ENCODE assay signal across 13 mouse cellular contexts in the genomic region with DNA sequence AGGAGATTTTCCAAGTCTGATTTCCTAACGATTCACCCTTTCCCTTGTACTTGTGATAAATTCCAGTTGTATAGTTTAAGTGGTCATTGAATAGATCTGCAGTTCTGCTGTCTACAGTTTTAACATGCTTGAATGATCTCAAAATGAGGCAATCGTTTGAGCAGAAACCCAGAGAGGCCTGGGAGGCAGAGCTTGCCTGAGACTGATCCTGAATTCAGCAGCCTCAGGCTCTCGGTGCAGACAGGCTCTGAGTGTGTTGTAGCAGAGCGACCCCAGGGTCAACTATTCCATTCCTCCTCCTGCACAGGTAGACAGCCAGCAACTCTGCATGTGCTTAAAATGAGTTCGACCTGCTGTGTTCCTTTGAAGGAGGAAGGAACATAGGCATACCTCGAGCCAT.
A peak's percentile ranks its signal among the peaks of the same experiment; 100 is the strongest.
DNase-seq lines count a peak whose midpoint lies in the region; ATAC-seq and TF ChIP-seq lines count a peak whose summit lies in the region.
"Had no signal": no experiment of that assay in that cellular context is flagged by ENCODE, and none has a peak within 500 bp of the region (broad histone marks: within the 10 kb centered on the region; RNA-seq: fewer than 3 reads in every experiment).

No protein-coding gene starts in this region.

- no peak overlapping the region for H3K27ac ChIP-seq in kidney, adult 2 months (ENCODE audit: insufficient read depth, low read depth, low read length)
- peak overlapping the region; percentile 32; the same call in 1 of the 2 replicates for H3K27ac ChIP-seq in midbrain, embryonic 14.5 days (replicated peaks; ENCODE audit: low read depth, low read length)
- no peak overlapping the region for H3K27ac ChIP-seq in midbrain, embryonic 15.5 days
- H3K27ac ChIP-seq in hindbrain, embryonic 14.5 days: peak overlapping the region; percentile 3; the same call in 1 of the 2 replicates
- H3K27ac ChIP-seq: heart, embryonic 10.5 days; lung, embryonic 15.5 days had no signal

- no peak for TF ChIP-seq POLR2A in kidney, adult 2 months (IDR thresholded peaks at IDR 0.05; ENCODE audit: low read depth, low read length)

- DNase-seq in kidney, adult 2 months: peak; percentile 3
- DNase-seq in kidney, adult 9 months: no peak
- DNase-seq in midbrain, embryonic 14.5 days: peak; percentile 34
- no peak for DNase-seq in hindbrain, embryonic 14.5 days (ENCODE audit: low spot score)
- no peak for DNase-seq in ovary, postnatal 36 days (ENCODE audit: low spot score)
- DNase-seq: adrenal gland, adult 8-10 months; cerebellum, adult 18-20 months; gastrocnemius, postnatal 25 days; right cerebral cortex, postnatal 4 days had no signal

- no peak for TF ChIP-seq CTCF in kidney, adult 2 months (conservative IDR thresholded peaks at IDR 0.05; ENCODE audit: insufficient read depth, insufficient read length, low read depth, low read length)

- ATAC-seq in midbrain, embryonic 14.5 days (ENCODE audit: low FRiP score, low TSS enrichment): no peak
- ATAC-seq in midbrain, embryonic 15.5 days (replicated peaks): no peak
- ATAC-seq in hindbrain, embryonic 14.5 days (ENCODE audit: low FRiP score): no peak
- ATAC-seq in erythroblast, adult 5-6 weeks (replicated peaks; ENCODE audit: low FRiP score, poor library complexity, severe bottlenecking): no peak

- no peak overlapping the region for H3K9ac ChIP-seq in midbrain, embryonic 14.5 days (replicated peaks; ENCODE audit: low read length)
- H3K9ac ChIP-seq in midbrain, embryonic 15.5 days: no peak overlapping the region
- no peak overlapping the region for H3K9ac ChIP-seq in hindbrain, embryonic 14.5 days
- H3K9ac ChIP-seq: lung, embryonic 15.5 days had no signal

- H3K4me1 ChIP-seq in kidney, adult 2 months (ENCODE audit: control insufficient read depth, insufficient read depth, low read length): peaks cover 4% of the 10 kb centered on the region; the same call in 1 of the 2 replicates
- H3K4me1 ChIP-seq in midbrain, embryonic 14.5 days (ENCODE audit: control insufficient read depth, insufficient read depth, low read length): peaks cover 4% of the 10 kb centered on the region; the same call in 1 of the 2 replicates
- H3K4me1 ChIP-seq in midbrain, embryonic 15.5 days: peaks cover 10% of the 10 kb centered on the region; the same call in 1 of the 2 replicates
- H3K4me1 ChIP-seq in hindbrain, embryonic 14.5 days (replicated peaks; ENCODE audit: control insufficient read depth, insufficient read depth, low read length): peaks cover 7% of the 10 kb centered on the region; the same call in 1 of the 2 replicates
- H3K4me1 ChIP-seq: heart, embryonic 10.5 days; lung, embryonic 15.5 days had no signal

- H3K27me3 ChIP-seq in kidney, adult 2 months (replicated peaks; ENCODE audit: control insufficient read depth, insufficient read depth, low read length): no peaks in the 10 kb centered on the region
- H3K27me3 ChIP-seq in midbrain, embryonic 14.5 days (ENCODE audit: control insufficient read depth, insufficient read depth, low read length): no peaks in the 10 kb centered on the region
- no peaks in the 10 kb centered on the region for H3K27me3 ChIP-seq in midbrain, embryonic 15.5 days (replicated peaks)
- no peaks in the 10 kb centered on the region for H3K27me3 ChIP-seq in hindbrain, embryonic 14.5 days (ENCODE audit: control insufficient read depth, insufficient read depth, low read length)
- H3K27me3 ChIP-seq: lung, embryonic 15.5 days had no signal

- H3K36me3 ChIP-seq in kidney, adult 2 months (ENCODE audit: control insufficient read depth, insufficient read depth, low read length): no peaks in the 10 kb centered on the region
- no peaks in the 10 kb centered on the region for H3K36me3 ChIP-seq in midbrain, embryonic 14.5 days (ENCODE audit: control insufficient read depth, insufficient read depth, low read length)
- H3K36me3 ChIP-seq in midbrain, embryonic 15.5 days (replicated peaks): no peaks in the 10 kb centered on the region
- no peaks in the 10 kb centered on the region for H3K36me3 ChIP-seq in hindbrain, embryonic 14.5 days (replicated peaks; ENCODE audit: control insufficient read depth, insufficient read depth)
- H3K36me3 ChIP-seq: heart, embryonic 10.5 days; lung, embryonic 15.5 days had no signal

- no peak overlapping the region for H3K4me3 ChIP-seq in kidney, adult 2 months (ENCODE audit: insufficient read depth, low read depth, low read length)
- H3K4me3 ChIP-seq in midbrain, embryonic 14.5 days (replicated peaks; ENCODE audit: low read depth, low read length): no peak overlapping the region
- H3K4me3 ChIP-seq in midbrain, embryonic 15.5 days: no peak overlapping the region
- no peak overlapping the region for H3K4me3 ChIP-seq in hindbrain, embryonic 14.5 days (replicated peaks; ENCODE audit: low read length)
- H3K4me3 ChIP-seq: heart, embryonic 10.5 days; lung, embryonic 15.5 days had no signal

- WGBS in kidney, adult 2 months: 36% methylated on average over 6 of the region's 6 CpGs
- WGBS in midbrain, embryonic 14.5 days: 38% methylated on average over 6 of the region's 6 CpGs
- WGBS in midbrain, embryonic 15.5 days: 36% methylated on average over 6 of the region's 6 CpGs
- 39% methylated on average over 6 of the region's 6 CpGs for WGBS in hindbrain, embryonic 14.5 days

- no peak overlapping the region for H3K4me2 ChIP-seq in midbrain, embryonic 14.5 days (ENCODE audit: low read length)
- no peak overlapping the region for H3K4me2 ChIP-seq in midbrain, embryonic 15.5 days
- H3K4me2 ChIP-seq in hindbrain, embryonic 14.5 days (replicated peaks): no peak overlapping the region
- H3K4me2 ChIP-seq: lung, embryonic 15.5 days had no signal

- H3K9me3 ChIP-seq in midbrain, embryonic 14.5 days (ENCODE audit: control insufficient read depth, low read length): no peaks in the 10 kb centered on the region
- H3K9me3 ChIP-seq in midbrain, embryonic 15.5 days: no peaks in the 10 kb centered on the region
- no peaks in the 10 kb centered on the region for H3K9me3 ChIP-seq in hindbrain, embryonic 14.5 days (ENCODE audit: control insufficient read depth, low read length)
- H3K9me3 ChIP-seq: heart, embryonic 10.5 days; lung, embryonic 15.5 days had no signal

Comparison
In these comparisons a context has a peak if more than half of its experiments do, and no peak if none do; other contexts are left out.
1. DNase-seq: peak in kidney, adult 2 months (single experiment) and midbrain, embryonic 14.5 days (single experiment); none in kidney, adult 9 months (single experiment), hindbrain, embryonic 14.5 days (single experiment) and ovary, postnatal 36 days (single experiment).
2. H3K27ac ChIP-seq: peak in midbrain, embryonic 14.5 days (single experiment) and hindbrain, embryonic 14.5 days (single experiment); none in kidney, adult 2 months (single experiment) and midbrain, embryonic 15.5 days (single experiment).